Mouse (Mus musculus): Measurements from ENCODE around the gene Gimap1. TPM values are rescaled to one million over a fixed set of nuclear protein-coding genes. Genes with fewer than 3 reads are reported as not detected.

The Gimap1 gene
- 1.9 TPM for polyA plus RNA-seq (2015; fragmentation: Illumina TruSeq; extraction: RNeasy Lipid Tissue Mini Kit (QIAGEN cat#74804); ENCODE audit: low read depth, low replicate concordance)

DNA sequence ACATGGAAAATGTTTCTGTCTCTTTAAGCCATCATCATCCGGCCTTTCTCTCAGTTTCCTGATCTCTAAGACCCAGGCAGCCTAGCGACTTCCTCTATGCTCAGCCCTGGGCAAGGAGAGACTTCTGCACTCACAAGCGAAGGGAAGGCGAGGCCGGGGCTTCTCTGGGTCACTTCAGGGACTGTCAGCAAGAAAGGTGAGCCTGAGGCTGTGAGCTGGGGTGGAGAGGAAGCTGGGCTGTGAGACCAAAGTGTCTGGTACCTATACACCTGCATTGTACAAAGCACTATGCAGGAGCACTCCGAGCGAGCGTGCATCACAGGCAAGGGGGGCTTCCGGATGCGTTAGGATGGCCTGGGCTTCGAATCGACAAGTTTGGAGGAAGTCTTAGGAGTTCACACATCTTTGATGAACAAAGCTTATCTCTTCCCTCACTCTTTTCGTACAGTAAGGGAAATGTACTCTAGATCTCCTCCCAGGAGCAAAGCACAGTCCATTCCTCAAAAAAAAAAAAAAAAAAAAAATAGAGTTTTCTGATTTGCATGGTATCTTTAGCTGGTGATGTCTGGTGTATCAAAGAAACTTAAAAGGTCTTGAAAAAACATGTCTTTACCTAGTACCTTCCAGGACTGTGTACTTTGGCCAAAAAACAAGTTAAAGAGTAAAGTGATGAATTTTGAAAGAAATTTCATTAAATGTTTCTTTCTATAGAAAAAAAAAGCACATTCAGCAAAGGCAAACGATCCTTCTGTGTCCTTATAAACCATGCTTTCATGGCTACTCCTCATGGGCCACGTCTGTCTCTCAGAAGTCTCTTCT is at the start of gene Gimap1:
Gene Gimap1, plus strand, starts transcription at position 94 of the 819 bp plus-strand sequence.

DNA sequence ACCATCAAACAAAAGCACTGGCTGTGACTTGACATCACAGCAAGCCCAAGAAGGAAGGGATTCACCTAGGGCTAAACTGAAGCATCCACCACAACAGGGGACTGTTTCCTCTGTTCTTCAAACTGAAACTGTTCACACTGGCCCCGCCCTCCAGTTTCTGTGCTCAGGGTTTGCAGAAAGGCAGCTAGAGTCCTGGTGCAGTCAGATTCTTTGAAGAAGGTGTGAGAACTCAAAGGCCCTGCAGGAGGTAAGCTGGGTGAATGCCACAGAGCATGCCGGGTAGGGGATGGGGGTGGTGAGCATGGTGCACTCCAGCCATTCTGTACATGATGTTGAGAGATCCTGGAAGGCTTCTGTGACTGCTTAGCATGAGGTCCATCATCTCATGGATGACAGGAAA is 20.4 kb upstream of the Gimap1 start, which contains the start of the genes Gm28053 and Gimap7:
Gene Gm28053, plus strand, starts transcription at position 153 of the 400 bp plus-strand sequence.
Gene Gimap7, plus strand, starts transcription at position 167 of the 400 bp plus-strand sequence.

GRCm38 (mm10) chr6:48745959-48746889 is 7.4 kb downstream of the Gimap1 start, which contains the start of gene Gimap5:
Gene Gimap5, plus strand, starts transcription at chr6:48746197.

GRCm38 (mm10) chr6:48770696-48771095 is 31.8 kb downstream of the Gimap1 start, which contains the start of gene Gimap3:
Gene Gimap3, minus strand, starts transcription at chr6:48770851.

Other genes starting within 250 kb of the Gimap1 start
- gene Atp6v0e2, start 201.4 kb upstream of the Gimap1 start, polyA plus RNA-seq (2015; fragmentation: Illumina TruSeq; extraction: RNeasy Lipid Tissue Mini Kit (QIAGEN cat#74804); ENCODE audit: low read depth, low replicate concordance): 496 TPM
- gene Lrrc61, start 184.3 kb upstream of the Gimap1 start, polyA plus RNA-seq (2015; fragmentation: Illumina TruSeq; extraction: RNeasy Lipid Tissue Mini Kit (QIAGEN cat#74804); ENCODE audit: low read depth, low replicate concordance): 29.1 TPM
- 35.5 TPM for gene Rarres2, start 166.3 kb upstream of the Gimap1 start, polyA plus RNA-seq (2015; fragmentation: Illumina TruSeq; extraction: RNeasy Lipid Tissue Mini Kit (QIAGEN cat#74804); ENCODE audit: low read depth, low replicate concordance)
- gene Gm45021, start 149.4 kb upstream of the Gimap1 start, polyA plus RNA-seq (2015; fragmentation: Illumina TruSeq; extraction: RNeasy Lipid Tissue Mini Kit (QIAGEN cat#74804); ENCODE audit: low read depth, low replicate concordance): not detected
- 33.0 TPM for gene Repin1, start 145.2 kb upstream of the Gimap1 start, polyA plus RNA-seq (2015; fragmentation: Illumina TruSeq; extraction: RNeasy Lipid Tissue Mini Kit (QIAGEN cat#74804); ENCODE audit: low read depth, low replicate concordance)
- not detected for gene Gm44965, start 145.1 kb upstream of the Gimap1 start, polyA plus RNA-seq (2015; fragmentation: Illumina TruSeq; extraction: RNeasy Lipid Tissue Mini Kit (QIAGEN cat#74804); ENCODE audit: low read depth, low replicate concordance)
- 5.2 TPM for gene Zfp775, start 137.0 kb upstream of the Gimap1 start, polyA plus RNA-seq (2015; fragmentation: Illumina TruSeq; extraction: RNeasy Lipid Tissue Mini Kit (QIAGEN cat#74804); ENCODE audit: low read depth, low replicate concordance)
- gene AI854703, start 112.3 kb upstream of the Gimap1 start, polyA plus RNA-seq (2015; fragmentation: Illumina TruSeq; extraction: RNeasy Lipid Tissue Mini Kit (QIAGEN cat#74804); ENCODE audit: low read depth, low replicate concordance): 20.7 TPM
- 1.4 TPM for gene Gimap8, start 91.8 kb upstream of the Gimap1 start, polyA plus RNA-seq (2015; fragmentation: Illumina TruSeq; extraction: RNeasy Lipid Tissue Mini Kit (QIAGEN cat#74804); ENCODE audit: low read depth, low replicate concordance)
- 1.00 TPM for gene Gimap9, start 62.9 kb upstream of the Gimap1 start, polyA plus RNA-seq (2015; fragmentation: Illumina TruSeq; extraction: RNeasy Lipid Tissue Mini Kit (QIAGEN cat#74804); ENCODE audit: low read depth, low replicate concordance)
- gene Gimap4, start 54.5 kb upstream of the Gimap1 start, polyA plus RNA-seq (2015; fragmentation: Illumina TruSeq; extraction: RNeasy Lipid Tissue Mini Kit (QIAGEN cat#74804); ENCODE audit: low read depth, low replicate concordance): 0.89 TPM
- gene Gimap6, start 30.8 kb upstream of the Gimap1 start, polyA plus RNA-seq (2015; fragmentation: Illumina TruSeq; extraction: RNeasy Lipid Tissue Mini Kit (QIAGEN cat#74804); ENCODE audit: low read depth, low replicate concordance): 6.6 TPM
- gene Gm28053, start 20.4 kb upstream of the Gimap1 start, polyA plus RNA-seq (2015; fragmentation: Illumina TruSeq; extraction: RNeasy Lipid Tissue Mini Kit (QIAGEN cat#74804); ENCODE audit: low read depth, low replicate concordance): not detected
- not detected for gene Gimap7, start 20.4 kb upstream of the Gimap1 start, polyA plus RNA-seq (2015; fragmentation: Illumina TruSeq; extraction: RNeasy Lipid Tissue Mini Kit (QIAGEN cat#74804); ENCODE audit: low read depth, low replicate concordance)
- gene Gimap5, start 7.1 kb downstream of the Gimap1 start, polyA plus RNA-seq (2015; fragmentation: Illumina TruSeq; extraction: RNeasy Lipid Tissue Mini Kit (QIAGEN cat#74804); ENCODE audit: low read depth, low replicate concordance): 0.22 TPM
- 0.30 TPM for gene Gimap3, start 31.8 kb downstream of the Gimap1 start, polyA plus RNA-seq (2015; fragmentation: Illumina TruSeq; extraction: RNeasy Lipid Tissue Mini Kit (QIAGEN cat#74804); ENCODE audit: low read depth, low replicate concordance)
- 36.8 TPM for gene Tmem176a, start 101.9 kb downstream of the Gimap1 start, polyA plus RNA-seq (2015; fragmentation: Illumina TruSeq; extraction: RNeasy Lipid Tissue Mini Kit (QIAGEN cat#74804); ENCODE audit: low read depth, low replicate concordance)
- 55.4 TPM for gene Tmem176b, start 102.4 kb downstream of the Gimap1 start, polyA plus RNA-seq (2015; fragmentation: Illumina TruSeq; extraction: RNeasy Lipid Tissue Mini Kit (QIAGEN cat#74804); ENCODE audit: low read depth, low replicate concordance)
- not detected for gene Aoc1, start 133.8 kb downstream of the Gimap1 start, polyA plus RNA-seq (2015; fragmentation: Illumina TruSeq; extraction: RNeasy Lipid Tissue Mini Kit (QIAGEN cat#74804); ENCODE audit: low read depth, low replicate concordance)
- gene 1600015I10Rik, start 190.8 kb downstream of the Gimap1 start, polyA plus RNA-seq (2015; fragmentation: Illumina TruSeq; extraction: RNeasy Lipid Tissue Mini Kit (QIAGEN cat#74804); ENCODE audit: low read depth, low replicate concordance): not detected
- not detected for gene Doxl2, start 235.9 kb downstream of the Gimap1 start, polyA plus RNA-seq (2015; fragmentation: Illumina TruSeq; extraction: RNeasy Lipid Tissue Mini Kit (QIAGEN cat#74804); ENCODE audit: low read depth, low replicate concordance)
- gene Svs1, start 247.8 kb downstream of the Gimap1 start, polyA plus RNA-seq (2015; fragmentation: Illumina TruSeq; extraction: RNeasy Lipid Tissue Mini Kit (QIAGEN cat#74804); ENCODE audit: low read depth, low replicate concordance): not detected